Mouse (Mus musculus) limb, embryonic 10.5 days (tissue): Measurements from ENCODE around the gene Apobr. TPM values are rescaled to one million over a fixed set of nuclear protein-coding genes. Genes with fewer than 3 reads are reported as not detected.
A peak's percentile ranks its signal among the peaks of the same experiment; 100 is the strongest.

ENCODE experiments used
- DNase-seq: peaks from one replicate; pipeline ENCODE4 v3.0.0-alpha.2; 2017; ENCODE audit warnings: low spot score
- H3K27ac ChIP-seq: fragments of 300-500 bp; sonication (generic); 2 replicates; pipeline ENCODE4 v1.5.1; 2016; ENCODE audit warnings: mild to moderate bottlenecking
- H3K27me3 ChIP-seq: fragments of 300-500 bp; sonication (generic); 2 replicates; pipeline ENCODE4 v1.6.1; 2016; ENCODE audit warnings: low read depth, mild to moderate bottlenecking; ENCODE audit not compliant: poor library complexity, severe bottlenecking
- H3K36me3 ChIP-seq: fragments of 300-500 bp; sonication (generic); 2 replicates; pipeline ENCODE4 v1.6.1; 2016; ENCODE audit warnings: mild to moderate bottlenecking, moderate library complexity
- H3K4me1 ChIP-seq: fragments of 300-500 bp; sonication (generic); 2 replicates; pipeline ENCODE4 v1.6.1; 2016
- H3K4me3 ChIP-seq: fragments of 300-500 bp; sonication (generic); 2 replicates; pipeline ENCODE4 v1.5.1; 2016; ENCODE audit warnings: mild to moderate bottlenecking, moderate library complexity
- H3K9me3 ChIP-seq: fragments of 300-500 bp; sonication (generic); replicated peaks from 2 replicates; pipeline ENCODE4 v1.6.1; 2016; ENCODE audit warnings: mild to moderate bottlenecking
- WGBS: fragments of 180-500 bp; shearing (Covaris S2); methylation state at CpG from one replicate; pipeline ENCODE4 v1.1.7; 2016; 5-methylcytosine and 5-hydroxymethylcytosine counted together
- polyA plus RNA-seq: library from polyadenylated mRNA; unstranded; fragments of >200 nt; fragmentation: Nextera tagmentation; extraction: Ambion mirVana; gene quantifications from 2 replicates; pipeline ENCODE4 v1.2.1, GENCODE M21; 2016

Apobr gene
- polyA plus RNA-seq, 1 experiment from 2014 or later = 0.51 TPM

- WGBS = 3% methylated on average over 20 of the region's 20 CpGs
- H3K27me3 ChIP-seq = peaks cover 35% of the 10 kb centered on the region
- peaks cover 13% of the 10 kb centered on the region for H3K36me3 ChIP-seq
- no peaks in the 10 kb centered on the region for H3K9me3 ChIP-seq
- peaks cover 18% of the 10 kb centered on the region for H3K4me1 ChIP-seq
- H3K27ac ChIP-seq = peak overlapping the region; percentile 92
- peak; percentile 68 for DNase-seq
- H3K4me3 ChIP-seq = peak overlapping the region; percentile 67
These were observed 2.0 kb upstream of the Apobr start for GRCm38 (mm10) chr7:126582759-126583158.

GRCm38 (mm10) chr7:126583251-126583709 lies 1.5 kb upstream of the Apobr start:
- H3K27me3 ChIP-seq = peaks cover 35% of the 10 kb centered on the region
- 2% methylated on average over 22 of the region's 22 CpGs for WGBS
- peaks cover 12% of the 10 kb centered on the region; the same call in 1 of the 2 replicates for H3K36me3 ChIP-seq
- peaks cover 24% of the 10 kb centered on the region for H3K4me1 ChIP-seq
- peak overlapping the region; percentile 67 for H3K4me3 ChIP-seq
- peak overlapping the region; percentile 92 for H3K27ac ChIP-seq
- peak; percentile 90 for DNase-seq
- H3K9me3 ChIP-seq = no peaks in the 10 kb centered on the region

GRCm38 (mm10) chr7:126583761-126584160 lies 981 bp upstream of the Apobr start:
- Histone ChIP-seq H3K27me3 (peaks cover 35% of the 10 kb centered on the region), H3K4me1 (peaks cover 24% of the 10 kb centered on the region), H3K9me3 (no peaks in the 10 kb centered on the region), H3K36me3 (peaks cover 12% of the 10 kb centered on the region; the same call in 1 of the 2 replicates), H3K27ac (peak overlapping the region; percentile 92), H3K4me3 (peak overlapping the region; percentile 67)
- no peak for DNase-seq
- 50% methylated on average over 6 of the region's 6 CpGs for WGBS

GRCm38 (mm10) chr7:126585717-126586116 lies 975 bp downstream of the Apobr start, which contains the start of gene Cln3:
Cln3 (minus strand) TSS chr7:126585817.
- Histone ChIP-seq H3K4me1 (peaks cover 24% of the 10 kb centered on the region), H3K36me3 (0 out of 2 replicates have a peak, but pooled peaks cover 2% of the 10 kb centered on the region), H3K4me3 (no peak within 1 kb of the TSS), H3K27me3 (peaks cover 41% of the 10 kb centered on the region), H3K9me3 (no peaks in the 10 kb centered on the region), H3K27ac (no peak within 1 kb of the TSS)
- no peak for DNase-seq
- WGBS = 72% methylated on average over 6 of the region's 6 CpGs

GRCm38 (mm10) chr7:126586839-126587238 lies 2.1 kb downstream of the Apobr start:
- H3K27me3 ChIP-seq = peaks cover 41% of the 10 kb centered on the region
- DNase-seq = no peak
- H3K4me1 ChIP-seq = peaks cover 24% of the 10 kb centered on the region
- no peaks in the 10 kb centered on the region for H3K9me3 ChIP-seq
- no peak overlapping the region for H3K4me3 ChIP-seq
- H3K27ac ChIP-seq = peak overlapping the region; percentile 66; the same call in 1 of the 2 replicates
- H3K36me3 ChIP-seq = no peaks in the 10 kb centered on the region
- 68% methylated on average over 8 of the region's 8 CpGs for WGBS

GRCm38 (mm10) chr7:126587779-126588178 lies 3.0 kb downstream of the Apobr start:
- peak; percentile 80 for DNase-seq
- Histone ChIP-seq H3K27ac (peak overlapping the region; percentile 66), H3K4me3 (peak overlapping the region; percentile 21), H3K4me1 (peaks cover 18% of the 10 kb centered on the region), H3K9me3 (no peaks in the 10 kb centered on the region), H3K36me3 (no peaks in the 10 kb centered on the region), H3K27me3 (peaks cover 45% of the 10 kb centered on the region)
- WGBS = 4% methylated on average over 16 of the region's 16 CpGs

GRCm38 (mm10) chr7:126594862-126595561 lies 10.3 kb downstream of the Apobr start, which contains the start of gene Il27:
Il27 (minus strand) TSS chr7:126594941.
- H3K27me3 ChIP-seq = peaks cover 4% of the 10 kb centered on the region; the same call in 1 of the 2 replicates
- H3K4me1 ChIP-seq = no peaks in the 10 kb centered on the region
- H3K4me3 ChIP-seq = no peak within 1 kb of the TSS
- H3K36me3 ChIP-seq = no peaks in the 10 kb centered on the region
- no peak within 1 kb of the TSS for H3K27ac ChIP-seq
- no peak for DNase-seq
- no peaks in the 10 kb centered on the region for H3K9me3 ChIP-seq
- 83% methylated on average over 11 of the region's 11 CpGs for WGBS

GRCm38 (mm10) chr7:126595890-126596289 lies 11.1 kb downstream of the Apobr start:
- Histone ChIP-seq H3K36me3 (no peaks in the 10 kb centered on the region), H3K27me3 (peaks cover 4% of the 10 kb centered on the region; the same call in 1 of the 2 replicates), H3K4me1 (peaks cover 3% of the 10 kb centered on the region), H3K4me3 (no peak overlapping the region), H3K9me3 (no peaks in the 10 kb centered on the region), H3K27ac (no peak overlapping the region)
- no peak for DNase-seq
- WGBS = 81% methylated on average over 5 of the region's 5 CpGs

- H3K36me3 ChIP-seq = no peaks in the 10 kb centered on the region
- H3K9me3 ChIP-seq = no peaks in the 10 kb centered on the region
- no peak for DNase-seq
- WGBS = 71% methylated on average over 6 of the region's 6 CpGs
- no peak overlapping the region for H3K27ac ChIP-seq
- peaks cover 4% of the 10 kb centered on the region; the same call in 1 of the 2 replicates for H3K27me3 ChIP-seq
- peaks cover 8% of the 10 kb centered on the region for H3K4me1 ChIP-seq
- H3K4me3 ChIP-seq = no peak overlapping the region
These were observed 11.7 kb downstream of the Apobr start for GRCm38 (mm10) chr7:126596414-126596813.

GRCm38 (mm10) chr7:126598919-126599318 lies 14.2 kb downstream of the Apobr start:
- H3K27me3 ChIP-seq = no peaks in the 10 kb centered on the region; the same call in 1 of the 2 replicates
- H3K36me3 ChIP-seq = no peaks in the 10 kb centered on the region
- H3K4me3 ChIP-seq = no peak overlapping the region
- no peaks in the 10 kb centered on the region for H3K9me3 ChIP-seq
- H3K4me1 ChIP-seq = peaks cover 8% of the 10 kb centered on the region
- WGBS = 89% methylated on average over 6 of the region's 6 CpGs
- H3K27ac ChIP-seq = no peak overlapping the region
- no peak for DNase-seq

GRCm38 (mm10) chr7:126601896-126602295 lies 17.2 kb downstream of the Apobr start:
- Histone ChIP-seq H3K36me3 (no peaks in the 10 kb centered on the region), H3K27ac (no peak overlapping the region), H3K27me3 (no peaks in the 10 kb centered on the region), H3K9me3 (no peaks in the 10 kb centered on the region), H3K4me1 (peaks cover 8% of the 10 kb centered on the region), H3K4me3 (no peak overlapping the region)
- DNase-seq = no peak
- WGBS = 49% methylated on average over 5 of the region's 5 CpGs

GRCm38 (mm10) chr7:126602650-126603049 lies 17.9 kb downstream of the Apobr start:
- DNase-seq = no peak
- 85% methylated on average over 3 of the region's 3 CpGs for WGBS
- Histone ChIP-seq H3K27me3 (no peaks in the 10 kb centered on the region), H3K4me1 (peaks cover 8% of the 10 kb centered on the region), H3K36me3 (no peaks in the 10 kb centered on the region), H3K27ac (no peak overlapping the region), H3K4me3 (no peak overlapping the region), H3K9me3 (no peaks in the 10 kb centered on the region)

GRCm38 (mm10) chr7:126606611-126607010 lies 21.9 kb downstream of the Apobr start:
- 80% methylated on average over 5 of the region's 5 CpGs for WGBS
- Histone ChIP-seq H3K27me3 (no peaks in the 10 kb centered on the region), H3K27ac (no peak overlapping the region), H3K9me3 (no peaks in the 10 kb centered on the region), H3K4me3 (no peak overlapping the region), H3K4me1 (no peaks in the 10 kb centered on the region), H3K36me3 (no peaks in the 10 kb centered on the region)
- no peak for DNase-seq
